Mouse (Mus musculus) MEL (cell line): Measurements from ENCODE around the gene Taf11. TPM values are rescaled to one million over a fixed set of nuclear protein-coding genes. Genes with fewer than 3 reads are reported as not detected.

Experiments
- CHD1 ChIP-seq: IDR thresholded peaks from 2 replicates; pipeline ENCODE4 v1.6.1; 2012; ENCODE audit warnings: low read depth, mild to moderate bottlenecking, inconsistent platforms, low read length, improper control_type of control experiment
- CHD2 ChIP-seq: IDR thresholded peaks from 2 replicates; pipeline ENCODE4 v1.6.1; 2011; ENCODE audit warnings: low read length, improper control_type of control experiment
- EP300 ChIP-seq, 2 experiments: IDR thresholded peaks; 2 replicates each; pipeline ENCODE4 v1.6.1; 2011; ENCODE audit warnings: improper control_type of control experiment in 2 of 2, low read length in 2 of 2, low read depth in 1 of 2, mild to moderate bottlenecking in 1 of 2
- GABPA ChIP-seq: IDR thresholded peaks from 2 replicates; pipeline ENCODE4 v1.6.1; 2012; ENCODE audit warnings: low read depth, mild to moderate bottlenecking, inconsistent platforms, low read length, improper control_type of control experiment, moderate library complexity
- HCFC1 ChIP-seq: IDR thresholded peaks from 2 replicates; pipeline ENCODE4 v1.6.1; 2012; ENCODE audit warnings: low read depth, mild to moderate bottlenecking, inconsistent platforms, low read length, improper control_type of control experiment, moderate library complexity
- JUND ChIP-seq: IDR thresholded peaks from 2 replicates; pipeline ENCODE4 v1.6.1; 2011; ENCODE audit warnings: low read depth, mild to moderate bottlenecking, improper control_type of control experiment, low read length
- KAT2A ChIP-seq: conservative IDR thresholded peaks from 2 replicates; pipeline ENCODE4 v1.6.1; 2012; ENCODE audit warnings: low read depth, low read length, improper control_type of control experiment, inconsistent platforms
- MAFK ChIP-seq: IDR thresholded peaks from 2 replicates; pipeline ENCODE4 v1.6.1; 2011; ENCODE audit warnings: low read depth, mild to moderate bottlenecking, low read length, improper control_type of control experiment, borderline replicate concordance
- MAX ChIP-seq: IDR thresholded peaks from 2 replicates; pipeline ENCODE4 v1.6.1; 2011; ENCODE audit warnings: low read length, improper control_type of control experiment
- MAZ ChIP-seq: IDR thresholded peaks from 2 replicates; pipeline ENCODE4 v1.6.1; 2012; ENCODE audit warnings: low read depth, mild to moderate bottlenecking, inconsistent platforms, low read length, improper control_type of control experiment
- MEF2A ChIP-seq: IDR thresholded peaks from 2 replicates; pipeline ENCODE4 v1.6.1; 2014; ENCODE audit warnings: low read depth, mild to moderate bottlenecking, inconsistent platforms, low read length, improper control_type of control experiment; ENCODE audit not compliant: poor library complexity, insufficient replicate concordance, severe bottlenecking; ENCODE audit errors: extremely low read depth
- MYB ChIP-seq: IDR thresholded peaks from 2 replicates; pipeline ENCODE4 v1.6.1; 2011; ENCODE audit warnings: mild to moderate bottlenecking, low read depth, low read length, improper control_type of control experiment
- NELFE ChIP-seq: IDR thresholded peaks from 2 replicates; pipeline ENCODE4 v1.6.1; 2011; ENCODE audit warnings: low read depth, low read length, improper control_type of control experiment
- NRF1 ChIP-seq: IDR thresholded peaks from 2 replicates; pipeline ENCODE4 v1.6.1; 2014; ENCODE audit warnings: low read depth, mild to moderate bottlenecking, inconsistent platforms, low read length, improper control_type of control experiment, moderate library complexity; ENCODE audit not compliant: poor library complexity, insufficient read depth, severe bottlenecking
- POLR2A ChIP-seq, 2 experiments: IDR thresholded peaks; 2 replicates each; pipeline ENCODE4 v1.6.1; 2011 to 2012; ENCODE audit warnings: low read length in 2 of 2, mild to moderate bottlenecking in 2 of 2, control low read depth in 1 of 2, improper control_type of control experiment in 1 of 2, low read depth in 1 of 2, moderate library complexity in 1 of 2; ENCODE audit not compliant: control insufficient read depth in 1 of 2, insufficient read depth in 1 of 2, poor library complexity in 1 of 2
- POLR2AphosphoS2 ChIP-seq: IDR thresholded peaks from 2 replicates; pipeline ENCODE4 v1.6.1; 2011; ENCODE audit warnings: low read length, improper control_type of control experiment
- POLR2AphosphoS5 ChIP-seq: IDR thresholded peaks from 2 replicates; pipeline ENCODE4 v1.6.1; 2012; ENCODE audit warnings: low read depth, borderline replicate concordance, mild to moderate bottlenecking, inconsistent platforms, low read length, moderate library complexity, mixed read lengths
- RAD21 ChIP-seq: IDR thresholded peaks from 2 replicates; pipeline ENCODE4 v1.6.1; 2011; ENCODE audit warnings: mild to moderate bottlenecking, low read depth, low read length, improper control_type of control experiment
- RCOR1 ChIP-seq: IDR thresholded peaks from 2 replicates; pipeline ENCODE4 v1.6.1; 2012; ENCODE audit warnings: low read depth, mild to moderate bottlenecking, inconsistent platforms, low read length, improper control_type of control experiment
- SIN3A ChIP-seq: IDR thresholded peaks from 2 replicates; pipeline ENCODE4 v1.6.1; 2012; ENCODE audit warnings: low read length, improper control_type of control experiment, inconsistent platforms
- TAL1 ChIP-seq: IDR thresholded peaks from 2 replicates; pipeline ENCODE4 v1.6.1; 2012; ENCODE audit warnings: mild to moderate bottlenecking, inconsistent platforms, low read length, moderate library complexity, mixed read lengths
- TBP ChIP-seq: IDR thresholded peaks from 2 replicates; pipeline ENCODE4 v1.8.0; 2011; ENCODE audit warnings: low read depth, low read length, improper control_type of control experiment
- USF1 ChIP-seq: IDR thresholded peaks from 2 replicates; pipeline ENCODE4 v1.6.1; 2014; ENCODE audit warnings: low read depth, mild to moderate bottlenecking, inconsistent platforms, low read length, improper control_type of control experiment, moderate library complexity
- ZKSCAN1 ChIP-seq: IDR thresholded peaks from 2 replicates; pipeline ENCODE4 v1.6.1; 2012; ENCODE audit warnings: low read depth, mild to moderate bottlenecking, inconsistent platforms, low read length, improper control_type of control experiment, moderate library complexity
- ZMIZ1 ChIP-seq: IDR thresholded peaks from 2 replicates; pipeline ENCODE4 v1.6.1; 2012; ENCODE audit warnings: low read depth, mild to moderate bottlenecking, inconsistent platforms, low read length, improper control_type of control experiment, moderate library complexity
- polyA plus RNA-seq, 2 experiments: library from polyadenylated mRNA; stranded (reverse) in 1 of 2; unstranded in 1 of 2; fragments of >175 nt in 1 of 2; fragments of >200 nt in 1 of 2; gene quantifications; 2 replicates each; pipeline versions ENCODE4 v1.2.1 to v1.2.4; 2012; ENCODE audit warnings: low replicate concordance in 2 of 2, low read depth in 1 of 2; ENCODE audit not compliant: insufficient read length in 2 of 2, insufficient read depth in 1 of 2, missing spikeins in 1 of 2
- total RNA-seq: library from RNA; depleted of rRNA; stranded (reverse); fragments of 300-350 nt; gene quantifications from 2 replicates; pipeline ENCODE4 v1.2.3, GENCODE M21; 2012

Gene Taf11
- total and polyA plus RNA-seq, 3 experiments, result 45.7 to 77.8 TPM; not detected in 1

DNA sequence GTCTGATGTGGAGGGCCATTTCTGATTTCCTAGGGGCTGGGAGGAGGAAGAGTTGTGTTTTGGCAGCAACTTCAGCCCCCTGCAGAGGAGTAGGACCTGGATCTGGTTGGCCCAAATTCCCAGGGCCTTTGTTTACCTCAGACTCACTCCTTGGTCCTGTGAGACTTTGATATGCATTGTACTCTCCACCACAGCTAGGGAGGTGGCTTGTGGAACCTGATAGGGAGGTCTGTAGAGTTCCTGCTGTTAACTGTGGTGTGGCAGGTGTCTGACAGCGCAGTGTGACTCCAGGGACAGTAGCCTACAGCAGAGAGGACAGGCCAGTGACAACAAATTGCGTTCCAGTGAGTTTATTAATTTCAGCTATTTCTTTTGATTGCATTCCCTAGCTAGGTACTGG lies 50.5 kb downstream of the Taf11 start (continued):
- TF ChIP-seq MEF2A (no peak), SIN3A (peak; percentile 69), MYB (peak; percentile 48; the same call in 1 of the 2 replicates), ZKSCAN1 (no peak), HCFC1 (no peak), CHD2 (no peak), RAD21 (no peak), POLR2AphosphoS5 (no peak), USF1 (0 out of 2 replicates have a peak, but pooled peaks have one; percentile 9), CHD1 (no peak), ZMIZ1 (no peak), JUND (no peak), NRF1 (no peak), RCOR1 (peak; percentile 49; the same call in 1 of the 2 replicates), POLR2A (IDR thresholded peaks at IDR 0.05; ENCODE audit: control insufficient read depth in 1 of 2, insufficient read depth in 1 of 2, low read depth in 1 of 2, low read length in 2 of 2, poor library complexity in 1 of 2) (no peak), TAL1 (peak; percentile 82), MAX (peak; percentile 46; the same call in 1 of the 2 replicates), NELFE (no peak), TBP (no peak), MAZ (no peak), GABPA (no peak), MAFK (no peak), EP300 (IDR thresholded peaks at IDR 0.05; ENCODE audit: low read depth in 1 of 2, low read length in 2 of 2) (peak; percentile 70 to 85), POLR2AphosphoS2 (no peak), KAT2A (no peak)
- TF ChIP-seq, all 39 proteins: peak for 12
